Mouse (Mus musculus) urinary bladder, postnatal 4 days (tissue): ENCODE measurements around the gene Sdccag8.
"Not testable (repeated sequence)": the region's sequence is repeated elsewhere in the genome, so short reads cannot be mapped to it uniquely, and the experiment has no call there.

ENCODE experiments used
- DNase-seq, 2 experiments: peaks; one replicate each; pipeline ENCODE4 v3.0.0; 2021 to 2022; ENCODE audit warnings: low spot score in 2 of 2

The Sdccag8 gene

DNA sequence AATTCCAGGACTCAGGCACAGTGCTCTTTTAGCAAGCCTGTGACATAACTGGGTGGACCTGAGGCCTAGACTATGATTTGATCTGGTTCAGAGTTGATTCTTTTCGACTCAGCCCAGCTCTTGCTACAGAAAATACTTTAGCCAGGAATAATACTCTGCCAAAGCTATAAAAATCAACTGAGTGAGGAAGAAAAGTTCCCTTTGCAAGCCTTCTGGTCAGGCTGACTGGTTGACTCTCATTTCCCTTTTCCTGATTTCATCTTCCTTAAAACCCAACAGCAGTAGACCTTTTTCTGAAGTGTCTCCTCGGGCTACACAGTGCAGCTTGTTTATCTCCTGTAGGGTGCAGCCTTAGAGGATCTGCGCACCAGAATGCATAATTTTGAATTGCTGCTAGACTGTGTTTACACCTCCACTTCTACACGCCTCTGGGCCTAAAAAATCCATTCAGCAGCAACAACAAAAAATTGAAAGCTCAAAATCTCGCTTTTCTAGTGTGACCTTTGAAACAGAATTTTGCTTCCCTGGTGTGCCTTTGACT lies 13.6 kb downstream of the Sdccag8 start:
- no peak for DNase-seq

- no peak for DNase-seq
Measured at GRCm38 (mm10) chr1:176828666-176829065, 14.2 kb downstream of the Sdccag8 start.

- no peak for DNase-seq
Measured at GRCm38 (mm10) chr1:176832071-176832470, 17.6 kb downstream of the Sdccag8 start.

GRCm38 (mm10) chr1:176832607-176833006 lies 18.1 kb downstream of the Sdccag8 start:
- no peak for DNase-seq

GRCm38 (mm10) chr1:176833257-176833656 lies 18.8 kb downstream of the Sdccag8 start:
- DNase-seq: no peak

- no peak for DNase-seq
Measured at GRCm38 (mm10) chr1:176833948-176834347, 19.5 kb downstream of the Sdccag8 start.

GRCm38 (mm10) chr1:176834880-176835279 lies 20.4 kb downstream of the Sdccag8 start:
- DNase-seq: no peak

- no peak for DNase-seq
Measured at GRCm38 (mm10) chr1:176835501-176836294, 21.2 kb downstream of the Sdccag8 start.

DNA sequence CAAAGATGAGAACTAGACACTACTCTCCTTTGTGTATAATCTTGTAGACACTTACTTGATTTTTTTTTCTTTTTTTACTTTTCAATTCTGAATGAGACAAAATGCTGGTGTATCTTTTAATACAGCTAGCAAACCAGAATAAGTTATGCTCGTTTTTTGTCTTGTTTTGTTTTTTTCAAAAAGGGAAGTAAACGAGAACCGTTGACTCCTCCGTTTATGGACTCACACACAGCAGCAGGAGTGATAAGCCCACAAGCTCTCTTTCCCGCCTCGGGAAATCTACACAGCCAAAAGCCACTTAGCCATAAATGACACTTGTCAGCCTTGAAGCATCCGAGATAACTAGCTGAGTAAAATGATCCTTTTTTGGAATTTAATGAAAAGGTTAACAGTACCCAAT lies 22.1 kb downstream of the Sdccag8 start:
- DNase-seq: not testable (repeated sequence)

DNA sequence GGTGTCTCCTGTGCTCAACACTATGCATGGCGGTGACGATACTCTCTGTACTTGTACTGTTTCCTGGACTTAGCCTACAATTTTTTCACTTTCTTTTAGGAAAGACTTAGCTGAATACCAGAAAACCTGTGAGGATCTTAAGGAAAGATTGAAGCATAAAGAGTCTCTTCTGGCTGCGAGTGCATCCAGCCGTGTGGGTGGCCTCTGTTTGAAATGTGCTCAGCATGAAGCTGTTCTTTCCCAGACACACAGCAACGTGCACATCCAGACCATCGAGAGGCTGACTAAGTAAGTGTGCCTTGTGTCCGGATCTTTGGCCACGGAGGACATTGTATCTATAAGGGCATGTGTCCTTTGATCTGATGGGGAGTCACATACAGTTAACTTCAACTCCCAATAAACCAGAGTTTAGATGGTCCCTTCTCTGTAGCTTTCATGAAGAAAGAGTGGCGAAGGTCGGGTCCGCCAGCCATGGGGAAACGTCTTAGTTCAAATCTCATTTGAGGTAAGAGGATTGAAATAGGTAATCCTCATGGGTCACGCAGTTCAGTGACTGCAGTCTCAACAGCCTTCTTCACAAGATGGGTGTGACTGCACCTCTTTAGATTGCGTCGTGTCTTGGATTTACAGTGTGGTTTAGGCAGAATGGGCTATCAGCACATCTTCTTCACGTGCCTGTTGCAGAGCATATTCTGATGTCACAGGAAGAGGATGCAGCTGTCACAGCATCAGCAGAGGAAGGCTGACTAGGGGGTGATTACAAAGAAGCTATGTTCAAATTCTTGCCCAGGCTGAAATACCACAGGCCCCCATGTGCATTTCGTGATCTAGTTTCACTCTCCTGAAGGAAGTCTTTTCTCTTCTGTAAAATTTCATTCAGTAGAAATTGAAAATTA lies 30.9 kb downstream of the Sdccag8 start:
- no peak for DNase-seq

- no peak for DNase-seq
Measured at GRCm38 (mm10) chr1:176847118-176847859, 32.8 kb downstream of the Sdccag8 start.

GRCm38 (mm10) chr1:176848613-176849290 lies 34.3 kb downstream of the Sdccag8 start:
- DNase-seq: no peak

DNA sequence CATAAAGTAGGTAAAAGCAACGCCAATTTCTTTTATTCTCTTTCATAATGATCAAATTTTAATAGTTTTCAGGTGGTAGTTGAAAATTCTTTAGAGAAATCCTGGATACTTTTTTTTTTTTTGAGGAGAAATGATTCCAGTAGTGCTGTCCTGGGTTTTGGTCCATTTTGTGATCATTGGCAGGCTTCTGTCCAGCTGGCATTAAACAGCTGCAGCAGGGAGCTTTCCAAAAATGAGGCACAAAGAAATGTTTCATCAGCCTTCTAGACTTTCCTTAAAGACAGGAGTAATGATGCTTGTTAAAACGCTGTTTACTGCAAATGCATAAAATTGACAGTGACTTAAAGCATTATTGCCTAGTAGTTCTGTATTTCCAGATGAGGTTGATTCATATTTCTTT lies 34.9 kb downstream of the Sdccag8 start:
- DNase-seq: no peak

DNA sequence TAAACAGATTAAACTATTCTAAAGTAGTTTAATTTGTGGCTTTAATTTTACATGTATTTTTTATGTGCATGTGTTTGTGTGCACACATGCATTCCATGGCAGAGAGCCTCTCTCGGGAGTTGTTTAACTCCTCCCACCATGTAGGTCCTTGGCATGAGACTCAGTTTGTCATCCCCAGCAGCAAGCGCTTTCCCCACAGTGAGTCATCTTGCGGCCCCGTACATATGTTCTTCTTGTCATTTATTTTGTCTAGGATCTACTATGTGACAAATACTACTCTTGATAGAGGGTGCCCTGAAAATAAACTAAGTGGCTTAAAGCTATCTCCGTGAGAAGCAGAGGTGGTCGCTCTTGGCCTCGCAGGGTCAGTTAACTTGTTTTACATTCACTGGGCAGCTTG lies 36.9 kb downstream of the Sdccag8 start:
- DNase-seq: no peak

DNA sequence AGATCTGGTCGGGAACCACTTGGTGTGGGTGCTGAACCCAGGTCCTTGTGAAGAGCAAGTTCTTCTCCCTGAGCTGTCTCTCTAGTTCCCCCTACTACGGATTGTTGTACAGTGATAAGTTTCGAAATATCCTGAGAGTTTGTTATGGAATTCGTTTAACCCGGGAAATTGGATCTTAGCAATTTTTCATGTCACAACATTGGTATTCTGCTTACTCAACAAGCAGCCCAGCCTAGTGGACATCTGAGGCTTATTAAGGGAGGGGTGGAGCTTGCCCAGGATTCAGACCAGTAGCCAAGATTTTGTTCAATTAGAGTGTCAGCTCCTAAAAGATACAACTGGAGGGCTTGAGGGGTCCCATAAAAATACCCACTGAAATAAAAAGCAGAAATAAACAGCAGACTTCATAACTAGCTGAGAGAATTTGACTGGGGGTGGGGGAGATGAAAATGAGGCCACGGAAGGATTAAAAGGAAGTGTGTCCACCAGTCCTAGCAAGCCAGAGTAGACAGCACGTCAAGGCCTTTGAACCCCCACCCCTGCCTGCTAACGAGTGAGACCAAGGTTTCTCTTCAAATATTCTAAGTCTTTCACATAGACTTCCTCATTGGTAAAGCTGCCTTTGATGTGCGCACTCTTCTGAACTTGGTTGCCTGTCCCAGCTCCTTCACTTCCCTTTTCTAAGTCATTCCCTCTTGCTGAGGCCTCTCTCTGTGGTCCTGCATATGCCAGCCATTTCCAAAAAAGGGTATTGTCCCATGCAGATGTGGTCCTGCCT lies 38.5 kb downstream of the Sdccag8 start:
- no peak for DNase-seq

GRCm38 (mm10) chr1:176861981-176862644 lies 47.7 kb downstream of the Sdccag8 start:
- no peak for DNase-seq

DNA sequence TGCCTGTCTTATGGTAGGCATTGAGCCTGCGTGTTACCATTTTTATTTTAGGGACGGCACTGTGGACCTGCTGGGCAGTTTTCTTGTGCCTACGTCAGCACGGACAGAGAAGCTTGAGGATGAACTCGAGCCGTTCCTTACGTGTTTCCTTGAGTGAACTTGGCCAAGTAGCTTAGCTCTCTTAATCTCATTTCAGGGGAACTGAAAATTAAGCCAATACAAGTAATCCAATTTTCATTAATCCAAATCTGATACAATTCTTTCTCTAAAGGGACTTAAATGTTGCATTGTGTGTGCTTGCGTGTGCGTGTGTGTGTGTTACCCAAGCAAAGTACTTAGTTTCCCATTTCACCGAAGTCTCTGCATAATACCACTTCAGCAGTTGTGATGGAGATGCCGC lies 56.0 kb downstream of the Sdccag8 start:
- no peak for DNase-seq

- no peak for DNase-seq
Measured at GRCm38 (mm10) chr1:176871975-176872374, 57.5 kb downstream of the Sdccag8 start.

- DNase-seq: no peak
Measured at GRCm38 (mm10) chr1:176873463-176873862, 59.0 kb downstream of the Sdccag8 start.

DNA sequence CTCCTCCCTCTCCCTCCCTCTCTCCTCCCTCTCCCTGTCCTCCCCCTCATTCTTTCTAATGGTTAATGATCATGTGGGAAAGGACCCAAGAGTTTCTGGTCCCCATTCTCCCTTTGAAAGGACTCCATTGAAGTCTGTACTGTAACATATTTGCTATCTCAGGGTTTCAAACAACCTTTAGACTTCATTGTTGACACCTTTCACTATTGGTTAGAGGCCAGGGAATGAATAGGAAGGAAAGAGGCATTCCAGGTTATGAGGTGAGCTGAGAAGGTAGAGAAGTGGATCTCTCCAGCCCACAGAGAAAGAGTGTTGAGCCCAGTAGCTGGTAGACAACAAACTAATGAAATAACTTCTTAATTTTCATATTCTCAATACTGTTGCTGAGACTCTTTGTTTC lies 59.7 kb downstream of the Sdccag8 start:
- DNase-seq: no peak
